Mouse (Mus musculus) cerebellum, postnatal 10 days (tissue): ENCODE measurements around the gene Stk40.

Source experiments
- DNase-seq, 2 experiments: peaks; one replicate each; pipeline ENCODE4 v3.0.0; 2021; ENCODE audit warnings: mixed read lengths in 2 of 2

The Stk40 gene

DNA sequence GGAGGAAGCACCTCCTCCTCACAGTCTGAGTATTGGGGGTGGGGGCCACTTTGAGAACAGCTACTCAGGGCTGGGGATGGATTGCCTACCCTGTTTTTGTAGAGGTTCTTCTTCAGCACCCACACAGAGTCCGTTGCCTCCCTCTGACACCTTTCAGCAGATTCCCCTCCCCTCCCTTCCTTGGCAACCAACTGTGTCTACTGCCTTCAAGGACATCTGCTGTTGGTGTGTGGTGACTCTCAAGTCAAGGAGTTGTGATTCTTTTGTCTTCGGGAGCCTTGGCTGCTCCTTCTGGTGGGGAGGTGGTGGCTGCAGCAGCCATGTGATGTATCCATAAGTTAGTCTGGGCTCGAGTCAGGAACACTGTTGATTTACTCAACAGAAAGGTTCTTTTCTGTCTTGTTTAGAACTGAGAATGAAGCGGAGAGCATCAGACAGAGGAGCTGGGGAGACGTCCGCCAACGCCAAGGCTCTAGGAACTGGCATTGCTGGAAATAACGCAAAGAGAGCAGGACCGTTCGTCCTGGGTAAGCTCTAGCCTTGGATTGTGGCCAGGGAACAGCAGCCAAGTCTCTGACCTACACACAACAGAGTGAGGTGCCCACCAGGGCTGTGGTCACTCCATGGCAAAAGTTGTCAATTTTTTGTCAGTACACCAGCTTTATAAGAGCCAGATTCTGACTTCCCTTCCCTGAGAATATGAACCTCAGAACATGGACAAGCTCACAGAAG is 19.7 kb downstream of the Stk40 start:
- peak; percentile 71 to 72 for DNase-seq

DNA sequence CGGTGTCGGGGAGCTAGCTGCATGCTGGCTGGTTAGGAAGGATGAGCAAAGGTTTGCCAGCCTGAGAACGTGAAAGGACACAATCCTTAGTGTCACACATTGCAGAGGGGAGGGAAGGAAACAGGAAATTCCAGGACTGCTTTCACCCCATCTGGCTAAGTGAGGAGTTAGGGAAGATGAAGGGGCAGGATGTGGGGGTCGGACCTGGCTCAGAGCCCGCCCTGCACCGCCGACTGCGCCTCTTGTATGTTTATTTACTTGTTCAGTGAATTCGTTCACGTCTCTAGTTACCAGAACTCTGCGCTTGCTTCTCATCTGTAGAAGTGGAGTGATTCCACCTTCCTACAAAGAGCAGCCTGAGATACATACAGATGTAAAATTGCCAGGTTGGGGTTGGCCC is 26.7 kb downstream of the Stk40 start:
- DNase-seq, result peak in 1 of 2 experiments; percentile 39

DNA sequence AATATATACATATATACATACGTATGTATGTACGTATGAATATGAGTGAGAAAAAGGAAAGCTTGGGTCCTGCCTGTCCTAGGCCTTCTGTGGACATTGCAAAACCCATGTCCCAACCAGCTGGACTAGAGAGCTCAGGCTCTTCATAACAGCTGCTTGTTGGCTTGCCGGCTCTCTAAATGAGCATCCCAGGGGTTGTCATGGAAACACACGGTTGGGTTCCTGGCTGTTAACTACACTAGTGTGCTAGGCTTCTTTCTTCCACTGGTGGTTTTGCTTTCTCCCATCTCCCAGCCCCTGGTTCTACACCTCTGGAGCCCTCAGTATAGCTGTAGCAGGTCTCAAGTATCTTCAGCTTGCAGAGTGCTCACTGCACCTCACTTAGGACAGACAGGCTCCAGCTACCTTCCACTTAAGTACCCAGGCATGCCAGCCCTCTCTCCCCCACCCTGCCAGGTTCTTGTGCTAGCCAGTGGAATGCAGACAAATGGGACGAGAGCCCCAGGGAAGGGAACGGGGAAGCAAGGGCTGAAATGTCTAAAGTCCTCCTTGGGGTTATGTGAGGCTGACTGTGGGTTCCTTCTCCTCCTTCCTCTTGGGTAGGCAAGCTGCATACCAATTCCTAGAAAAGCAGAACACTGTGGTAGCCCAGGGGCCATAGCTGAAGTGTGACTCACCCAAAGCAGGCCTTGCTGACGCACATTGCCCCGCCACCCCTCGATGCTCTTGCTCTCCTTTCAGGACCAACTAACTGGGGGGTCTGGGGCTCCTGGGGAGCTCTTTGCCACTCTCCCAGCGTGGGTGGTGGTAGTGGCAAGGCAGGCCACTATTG is 27.7 kb downstream of the Stk40 start:
- DNase-seq, result peak; percentile 88 to 91

DNA sequence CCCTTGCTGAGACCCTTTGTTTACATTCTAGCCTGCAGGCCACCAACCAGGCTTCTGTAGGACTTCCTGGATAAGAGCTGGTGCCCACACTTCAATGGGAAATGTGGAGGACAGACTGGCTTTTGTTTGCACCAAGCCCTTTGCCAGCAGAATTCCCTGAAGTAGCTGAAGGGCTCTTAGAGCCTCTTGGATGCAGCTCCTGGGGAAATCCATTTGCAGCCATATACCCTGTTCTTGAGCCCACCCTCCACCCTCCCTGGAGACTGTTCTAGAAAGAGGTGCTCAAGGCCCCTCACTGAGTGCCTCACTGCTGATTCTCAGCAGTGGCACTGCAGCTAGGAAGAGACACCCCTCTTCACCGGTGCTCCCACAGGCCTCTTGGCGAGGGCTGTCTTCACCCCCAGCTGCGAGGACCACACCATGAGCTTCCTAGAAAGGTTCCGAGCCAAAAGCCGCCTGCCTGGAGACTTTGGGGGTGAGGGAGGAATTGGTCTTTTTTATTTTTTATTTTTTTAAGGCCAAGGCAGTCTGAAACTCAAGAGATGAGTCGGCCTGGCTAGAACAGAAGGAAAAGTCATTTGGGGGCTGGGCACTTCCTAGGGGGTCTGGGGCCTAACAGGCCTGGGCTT is 29.0 kb downstream of the Stk40 start:
- DNase-seq, result no peak

DNA sequence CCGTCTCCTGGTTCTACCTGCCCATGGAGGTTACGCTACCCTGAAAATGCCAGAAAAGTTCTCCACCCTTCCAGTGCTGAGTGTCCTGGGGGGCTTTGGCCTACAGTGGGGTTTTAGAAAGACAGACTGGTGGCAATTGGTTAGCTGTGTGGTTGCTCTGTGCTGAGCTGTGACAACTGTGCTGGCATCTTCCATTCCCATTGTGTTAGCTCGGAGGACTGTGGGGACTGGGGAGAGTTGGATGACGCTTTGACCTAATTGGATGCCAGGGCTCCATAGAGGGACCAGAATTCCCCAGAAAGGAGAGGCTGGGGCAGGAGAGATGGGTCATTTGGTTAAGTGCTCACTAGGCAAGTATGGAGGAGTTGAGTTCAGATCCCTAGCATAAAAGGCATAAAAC is 30.5 kb downstream of the Stk40 start:
- no peak for DNase-seq

DNA sequence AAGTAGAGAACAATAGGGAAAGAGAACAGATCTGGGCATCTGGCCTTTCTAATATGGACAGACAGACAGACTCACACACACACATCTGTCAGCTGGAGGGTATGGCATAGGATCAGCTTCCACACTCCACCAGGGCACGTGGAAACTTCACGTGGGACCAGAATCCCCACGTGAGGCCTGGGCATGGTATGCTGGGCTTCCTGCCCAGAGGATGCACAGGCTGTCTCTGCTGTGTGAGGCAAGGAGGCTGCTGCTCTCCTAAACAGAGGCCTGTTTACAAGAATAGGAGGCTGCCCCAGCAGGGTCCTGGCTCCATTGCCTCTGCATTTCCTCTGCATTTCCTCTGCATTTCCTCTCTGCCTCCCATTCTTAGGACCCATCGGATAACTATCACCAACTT is 30.9 kb downstream of the Stk40 start:
- DNase-seq, result peak in 1 of 2 experiments; percentile 34

DNA sequence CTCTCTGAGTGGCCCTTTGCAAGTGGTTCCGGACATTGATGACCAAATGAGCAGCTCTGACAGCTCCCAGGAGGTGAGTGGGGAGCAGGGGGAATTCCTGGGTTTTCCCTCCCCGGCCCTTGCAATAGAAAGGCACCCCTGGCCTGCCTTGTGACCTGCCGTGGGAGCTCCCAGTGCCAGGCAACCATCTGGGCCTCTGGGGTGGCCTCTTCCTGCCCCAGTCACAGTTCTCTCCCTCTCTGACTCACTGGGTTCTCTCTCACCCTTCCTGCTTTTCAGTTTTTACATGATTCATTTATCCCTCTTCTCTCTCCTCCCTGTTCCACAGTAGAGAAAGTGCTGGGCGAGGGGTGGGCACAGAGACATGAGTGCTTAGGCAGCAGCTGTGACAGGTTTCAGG is 34.0 kb downstream of the Stk40 start:
- no peak for DNase-seq

DNA sequence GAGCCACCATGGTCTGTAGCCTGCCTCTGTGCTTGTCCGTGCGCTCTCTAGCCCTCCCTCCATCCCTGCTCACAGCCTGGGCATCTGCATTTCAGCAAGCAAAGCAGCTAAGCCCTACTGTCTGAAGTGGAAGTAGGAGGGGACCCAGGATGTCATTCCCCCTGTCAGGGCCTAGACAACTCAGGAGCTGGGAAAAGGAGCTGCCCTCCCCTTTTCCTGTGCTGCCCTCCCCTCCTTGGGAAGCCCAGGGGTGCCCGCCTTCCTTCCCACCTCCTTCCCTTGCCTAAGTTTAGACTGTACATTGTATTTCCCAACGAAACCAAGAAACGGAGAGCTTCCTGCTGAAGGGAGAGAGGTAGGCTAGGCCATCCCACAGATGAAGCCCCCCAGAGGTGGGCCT is 37.3 kb downstream of the Stk40 start:
- DNase-seq, result no peak

DNA sequence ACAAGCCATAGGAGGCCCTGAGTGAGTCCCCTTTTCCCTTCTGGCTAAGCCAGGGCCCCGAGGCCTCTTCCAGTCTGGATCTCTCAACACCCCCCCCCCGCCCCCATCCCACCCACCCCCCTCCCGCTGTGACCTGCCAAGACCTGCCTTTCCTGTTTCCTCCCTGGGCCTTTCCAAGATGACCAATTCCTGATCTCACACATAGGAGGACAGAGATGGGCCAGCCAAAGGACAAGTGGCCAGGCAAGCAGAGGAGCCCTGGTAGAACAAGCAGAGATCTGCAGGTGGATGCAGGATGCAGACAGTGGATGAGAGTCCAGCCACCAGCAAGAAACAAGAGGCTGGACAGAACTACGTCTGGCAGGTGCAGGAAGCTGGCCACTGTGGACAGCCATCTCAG is 41.6 kb downstream of the Stk40 start:
- DNase-seq, result no peak

DNA sequence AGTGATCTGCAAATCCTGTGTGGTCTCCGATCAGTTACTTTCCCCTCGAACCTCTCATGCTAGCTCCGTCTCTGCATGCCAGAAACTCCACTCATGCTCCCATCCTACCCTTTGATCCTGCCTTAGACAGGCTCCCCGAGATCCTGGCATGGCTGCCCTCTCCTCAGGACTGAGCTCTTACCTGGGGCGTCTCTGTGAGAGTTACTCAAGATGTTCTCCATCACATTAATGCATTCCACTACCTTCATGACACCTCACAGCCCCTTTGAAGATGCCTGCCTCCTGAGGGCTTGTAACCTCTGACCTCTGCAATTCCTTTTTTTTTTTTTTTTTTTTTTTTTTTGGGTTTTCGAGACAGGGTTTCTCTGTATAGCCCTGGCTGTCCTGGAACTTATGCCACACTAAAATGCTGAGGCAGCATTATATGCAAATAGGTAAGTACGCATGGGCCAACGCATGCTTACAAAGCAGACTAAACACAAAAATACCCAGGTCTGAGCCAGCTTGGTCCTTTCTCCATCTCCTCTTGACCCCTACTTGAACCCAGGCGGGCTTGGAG is 43.3 kb downstream of the Stk40 start:
- DNase-seq, result no peak

DNA sequence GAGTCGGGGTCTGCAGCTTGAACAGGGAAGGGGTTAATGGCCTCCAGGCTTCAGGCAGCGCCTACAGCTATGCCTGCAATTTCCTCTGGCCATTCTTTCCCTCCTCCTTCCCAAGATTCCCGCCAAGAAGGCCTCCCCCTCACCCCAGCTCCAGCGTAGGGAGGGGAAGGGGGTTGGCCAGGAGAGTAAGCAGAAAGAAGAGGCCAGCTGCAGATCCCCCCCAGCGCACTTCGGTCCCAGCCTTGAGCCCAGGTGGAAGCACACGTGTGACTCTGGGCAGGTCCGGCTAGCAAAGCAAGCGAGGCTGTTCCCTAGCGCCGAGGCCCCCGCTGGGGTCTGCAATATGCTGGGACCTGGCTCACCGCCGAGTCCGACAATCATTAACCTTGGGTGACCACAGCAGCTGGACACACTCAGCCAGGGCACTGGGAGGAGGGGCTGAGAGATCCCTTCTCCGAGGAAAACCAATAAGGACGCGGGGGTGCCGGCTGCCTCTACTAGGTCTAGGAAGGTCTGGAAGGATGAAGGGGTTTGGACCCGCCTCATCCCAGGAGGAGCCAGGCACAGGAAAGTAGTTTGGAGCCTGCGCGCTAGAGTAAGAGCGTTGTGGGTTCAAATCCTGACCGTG is 43.9 kb downstream of the Stk40 start, which contains the start of gene Eva1b:
Gene Eva1b, plus strand, starts transcription at position 212 of the 628 bp plus-strand sequence.
- peak; percentile 66 to 70 for DNase-seq

DNA sequence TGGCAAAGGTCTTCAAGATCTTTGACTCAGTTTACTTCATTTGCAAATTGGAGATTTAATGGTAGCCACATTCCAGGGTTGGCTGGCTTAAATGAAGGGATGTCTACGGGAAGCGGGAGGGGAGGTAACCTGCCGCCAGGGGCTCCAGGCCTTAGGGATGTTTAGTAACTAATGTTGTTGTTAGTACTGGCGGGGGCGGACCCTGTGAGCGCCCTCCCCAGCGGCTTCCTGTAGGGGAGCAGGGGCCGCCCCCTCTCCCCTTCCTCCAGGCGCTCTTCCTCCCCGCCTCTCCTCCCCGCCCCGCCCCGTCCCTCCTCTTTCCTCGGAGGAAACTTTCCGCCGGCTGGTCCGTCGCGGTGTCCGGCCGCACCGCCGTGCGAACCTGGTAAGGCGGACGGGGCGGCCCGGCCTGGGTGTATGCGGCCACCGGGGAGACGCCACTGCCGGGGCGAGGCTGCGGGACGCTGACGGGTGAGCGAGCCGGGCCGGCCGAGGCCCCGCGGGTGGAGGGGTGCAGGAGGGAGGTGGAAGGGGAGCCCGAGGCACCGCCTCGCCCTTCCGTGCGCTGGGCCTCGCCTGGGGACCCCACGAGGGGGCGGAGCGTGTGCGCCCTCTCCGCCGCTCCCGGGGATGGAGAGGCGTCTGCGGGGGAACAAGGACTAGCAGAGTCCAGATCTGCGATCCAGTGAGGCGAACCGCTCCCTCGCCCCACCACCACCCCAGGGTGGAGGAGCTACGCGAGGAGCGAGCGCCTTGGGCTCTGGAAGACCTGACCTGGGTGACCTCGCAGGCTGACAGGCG is 44.6 kb downstream of the Stk40 start:
- peak in 1 of 2 experiments; percentile 28 for DNase-seq

DNA sequence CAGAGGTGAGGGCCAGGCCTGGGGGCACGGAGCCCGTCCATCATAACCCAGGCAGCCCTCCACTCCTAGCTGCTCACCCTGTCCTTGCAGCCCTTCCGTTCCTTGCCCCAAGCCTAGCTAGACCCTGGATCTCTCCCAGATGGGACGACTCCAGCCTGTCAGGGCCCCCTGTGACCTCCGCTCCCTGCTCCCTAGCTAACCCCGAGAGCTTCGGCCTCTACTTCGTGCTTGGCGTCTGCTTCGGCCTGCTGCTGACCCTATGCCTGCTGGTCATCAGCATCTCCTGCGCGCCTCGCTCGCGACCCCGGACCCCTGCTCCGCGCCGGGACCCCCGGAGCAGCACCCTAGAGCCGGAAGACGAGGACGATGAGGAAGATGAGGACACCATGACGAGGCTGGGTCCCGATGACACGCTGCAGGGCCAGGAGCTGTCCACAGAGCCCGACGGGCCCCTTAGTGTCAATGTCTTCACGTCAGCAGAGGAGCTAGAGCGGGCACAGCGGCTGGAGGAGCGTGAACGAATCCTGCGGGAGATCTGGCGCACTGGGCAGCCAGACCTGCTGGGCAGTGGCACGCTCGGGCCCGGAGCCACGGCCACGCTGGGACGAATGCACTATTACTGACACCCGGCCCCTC is 45.4 kb downstream of the Stk40 start:
- peak; percentile 38 to 44 for DNase-seq

DNA sequence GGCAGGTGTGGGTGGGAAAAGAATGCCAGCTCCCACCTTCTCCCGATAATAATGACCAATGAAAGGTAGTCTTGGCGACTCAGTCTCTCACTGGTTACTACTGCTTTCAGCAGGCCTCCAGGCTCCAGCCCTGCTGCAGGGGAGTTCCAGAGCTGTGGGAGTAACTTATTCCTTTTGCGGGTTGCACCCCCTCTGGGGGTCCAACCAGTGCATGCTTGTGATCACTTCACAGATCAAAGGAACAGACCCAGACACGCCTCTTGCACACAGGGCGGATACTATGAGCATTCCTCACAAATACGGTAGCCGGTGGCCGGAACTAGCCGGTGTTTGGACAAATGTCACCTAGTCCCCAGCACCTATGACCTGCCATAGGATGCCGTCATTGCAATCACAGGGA is 46.0 kb downstream of the Stk40 start:
- DNase-seq, result no peak

DNA sequence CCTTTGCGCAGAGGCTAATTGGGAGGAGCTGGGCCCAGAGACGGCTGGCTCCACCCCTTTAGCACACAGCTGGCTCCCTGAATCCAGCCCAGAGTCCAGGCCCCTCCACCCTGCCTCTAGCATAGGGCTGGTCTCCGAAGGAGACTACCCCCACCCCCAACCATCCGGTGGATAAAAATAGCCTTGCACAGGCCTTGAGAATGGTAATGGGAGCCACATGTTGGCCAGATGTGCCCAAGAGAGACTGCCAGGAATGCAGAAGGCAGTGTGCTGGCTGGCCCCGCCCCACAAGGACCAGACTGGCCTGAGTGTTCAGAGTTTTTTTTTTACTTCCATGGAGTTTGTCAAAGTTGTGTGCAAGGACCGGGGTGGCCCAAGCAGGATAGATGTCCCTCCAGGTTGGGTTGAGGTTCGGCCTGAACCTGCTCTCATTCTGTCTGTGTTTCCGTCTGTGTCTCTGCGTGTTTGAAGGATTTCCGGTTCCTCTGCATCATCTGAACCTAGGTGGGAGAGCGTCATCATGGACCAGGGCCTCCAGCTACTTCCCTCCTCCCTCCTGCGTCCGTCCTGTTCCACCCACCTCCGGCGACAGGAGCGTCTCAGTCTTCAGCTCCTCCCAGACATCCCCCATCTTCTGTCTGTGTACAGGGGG is 46.7 kb downstream of the Stk40 start:
- DNase-seq, result no peak

DNA sequence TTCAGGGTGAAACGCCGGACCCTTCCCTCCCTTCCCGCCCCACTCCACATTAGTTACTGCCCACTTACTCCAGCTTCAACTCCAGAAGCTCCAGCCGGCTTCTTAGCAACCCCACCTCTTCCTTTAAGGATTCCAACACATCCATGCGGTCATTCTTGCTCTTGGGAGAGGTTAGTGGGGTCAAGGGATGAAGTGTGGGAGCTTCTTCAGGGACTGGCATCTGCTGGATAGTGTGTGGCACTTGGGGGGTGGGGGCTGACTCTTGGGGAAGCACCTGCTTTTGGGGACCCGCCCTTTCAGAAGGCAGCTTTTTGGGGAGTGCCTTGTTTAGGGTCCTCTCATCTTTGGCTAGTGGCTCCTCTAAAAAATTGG is 47.2 kb downstream of the Stk40 start:
- no peak for DNase-seq

DNA sequence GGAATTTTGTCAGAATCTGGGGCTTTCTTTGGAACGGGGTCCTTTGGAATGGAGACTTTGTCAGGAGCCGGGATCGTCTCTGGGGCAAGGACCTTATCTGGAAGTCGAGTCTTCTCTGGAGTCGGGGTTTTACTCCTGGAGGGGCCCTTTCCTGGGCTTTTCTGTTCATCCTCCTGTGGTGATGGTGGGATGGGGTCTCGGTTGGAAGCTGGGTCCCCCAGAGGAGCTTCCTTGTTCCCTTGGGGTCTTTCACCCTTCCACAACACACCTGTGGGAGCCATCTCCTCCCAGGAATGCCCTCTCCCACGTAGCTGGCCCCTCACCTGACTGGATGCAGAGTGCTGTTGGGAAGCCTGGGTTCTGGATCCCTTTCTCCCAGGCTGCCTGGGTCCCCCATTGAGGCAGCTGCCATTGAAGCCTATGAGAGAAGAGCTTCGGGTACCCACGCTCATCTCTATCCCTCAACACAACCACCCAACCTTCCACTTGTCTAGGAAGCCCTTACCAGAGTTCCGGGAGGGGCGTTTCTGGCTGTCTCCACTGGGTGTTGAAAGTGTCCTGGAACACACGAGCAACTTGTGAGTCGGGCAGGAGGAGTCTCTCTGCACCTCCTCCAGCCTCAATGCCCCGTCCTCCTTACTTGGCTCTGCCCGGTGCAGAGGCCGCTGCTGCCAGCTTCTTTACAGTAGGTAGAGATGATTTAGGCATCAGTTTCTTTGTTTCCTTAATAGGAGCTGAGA is 48.1 kb downstream of the Stk40 start:
- DNase-seq, result no peak

DNA sequence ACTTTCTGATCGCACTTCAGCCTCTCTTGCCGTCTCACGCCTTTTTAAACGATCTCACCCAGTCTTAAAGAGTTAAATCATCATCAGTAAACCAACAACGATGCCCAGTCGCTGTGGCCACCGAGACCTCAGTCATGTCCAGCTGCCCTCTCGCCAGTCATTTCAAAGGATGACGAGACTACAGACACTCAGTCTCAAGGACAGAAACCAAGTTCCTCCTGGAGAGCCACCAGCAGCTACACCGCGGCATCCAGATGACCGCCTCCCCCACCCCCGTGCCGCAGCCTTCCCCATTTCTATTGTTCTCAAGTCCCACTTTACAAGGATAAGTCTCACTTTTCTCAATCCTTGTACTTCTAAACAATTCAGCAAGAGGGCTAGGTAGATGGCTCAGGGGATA is 49.1 kb downstream of the Stk40 start:
- DNase-seq, result no peak

DNA sequence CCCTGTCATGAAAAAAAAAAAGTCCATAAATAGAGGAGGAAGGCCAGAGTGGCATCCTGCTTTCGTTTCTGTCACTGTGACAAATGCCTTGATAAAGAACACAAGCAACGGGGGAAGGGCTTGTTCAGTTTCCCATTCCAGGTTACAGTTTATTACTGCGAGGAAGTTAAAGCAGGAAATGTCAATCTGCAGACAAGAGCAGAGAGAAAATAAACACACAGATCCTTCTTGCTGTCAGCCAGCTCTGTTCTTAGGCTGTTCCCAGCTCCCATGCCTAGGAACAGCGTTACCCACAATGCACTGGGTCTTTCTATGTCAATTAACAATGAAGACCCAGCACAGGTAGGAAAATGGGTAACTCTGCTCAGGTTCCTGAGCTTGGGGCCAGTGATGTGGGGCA is 51.4 kb downstream of the Stk40 start:
- no peak for DNase-seq

DNA sequence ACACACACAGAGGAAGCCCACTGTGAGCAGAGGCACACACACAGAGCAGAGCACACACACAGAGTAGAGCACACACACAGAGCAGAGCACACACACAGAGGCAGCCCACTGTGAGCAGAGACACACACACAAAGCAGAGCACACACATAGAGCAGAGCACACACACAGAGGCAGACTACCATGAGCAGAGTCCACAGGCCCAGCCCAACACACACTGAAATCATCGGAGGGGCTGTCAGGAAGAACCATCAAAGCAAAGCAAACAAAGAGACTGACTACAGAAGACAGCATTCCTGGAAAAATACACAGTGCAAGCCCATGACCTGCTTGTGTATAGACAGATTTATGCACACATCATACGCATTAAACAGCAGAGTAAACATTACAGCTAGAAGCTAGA is 52.1 kb downstream of the Stk40 start:
- DNase-seq, result no peak
